In the genomic region with DNA sequence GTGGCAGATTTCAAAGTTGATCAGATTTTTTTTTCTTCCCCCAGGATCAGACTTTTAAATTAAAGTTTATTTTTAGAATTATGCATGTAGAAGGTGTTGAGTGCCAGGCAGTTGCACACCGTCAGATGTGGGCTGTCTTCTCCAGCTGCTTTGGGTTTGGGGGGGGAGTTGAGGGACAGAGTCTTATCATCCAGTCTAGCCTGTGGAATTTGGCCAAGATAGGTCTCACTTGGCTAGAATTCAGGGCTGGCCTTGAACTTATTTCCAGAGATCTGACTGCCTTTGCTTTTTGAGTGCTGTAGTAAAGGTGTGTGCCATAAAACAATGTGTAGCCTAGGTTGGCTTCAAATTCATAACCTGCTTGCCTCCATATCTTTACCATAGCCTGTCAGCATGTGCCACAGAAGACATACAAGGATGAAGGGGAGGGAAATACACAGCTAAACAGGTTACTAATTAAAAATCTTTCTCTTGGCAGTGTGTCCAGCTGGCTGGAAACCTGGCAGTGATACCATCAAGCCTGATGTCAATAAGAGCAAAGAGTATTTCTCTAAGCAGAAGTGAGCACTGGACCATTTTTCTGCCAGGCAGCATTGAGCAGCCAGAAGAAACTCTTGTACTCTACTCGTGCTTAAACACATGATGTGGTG, we compare ENCODE assay signal across 24 mouse cellular contexts. TPM values are rescaled to one million over a fixed set of nuclear protein-coding genes. Genes with fewer than 3 reads are reported as not detected.
DNase-seq lines count a peak whose midpoint lies in the region; ATAC-seq lines count a peak whose summit lies in the region.
"Had no signal": no experiment of that assay in that cellular context is flagged by ENCODE, and none has a peak within 500 bp of the region (broad histone marks: within the 10 kb centered on the region; RNA-seq: fewer than 3 reads in every experiment).

No protein-coding gene starts in this region.

- no peak for ATAC-seq in kidney, embryonic 16.5 days (ENCODE audit: low FRiP score, low TSS enrichment)
- ATAC-seq: forebrain, embryonic 14.5 days; intestine, embryonic 16.5 days; lung, postnatal 0 days; midbrain, embryonic 16.5 days had no signal

- no peak overlapping the region for H3K9ac ChIP-seq in kidney, embryonic 16.5 days (replicated peaks; ENCODE audit: low read length)
- H3K9ac ChIP-seq: hindbrain, embryonic 15.5 days; limb, embryonic 12.5 days; liver, embryonic 15.5 days; neural tube, embryonic 15.5 days had no signal

- no peaks in the 10 kb centered on the region for H3K4me1 ChIP-seq in kidney, embryonic 16.5 days (ENCODE audit: insufficient read depth, low read length)
- H3K4me1 ChIP-seq: hindbrain, embryonic 15.5 days; limb, embryonic 12.5 days; neural tube, embryonic 15.5 days had no signal

- 79% methylated on average over 2 of the region's 2 CpGs for WGBS in kidney, embryonic 16.5 days

- no peak overlapping the region for H3K27ac ChIP-seq in kidney, embryonic 16.5 days (ENCODE audit: low read length)
- H3K27ac ChIP-seq: hindbrain, embryonic 15.5 days; limb, embryonic 12.5 days; liver, embryonic 15.5 days; neural tube, embryonic 15.5 days had no signal

- H3K36me3 ChIP-seq in kidney, embryonic 16.5 days (ENCODE audit: insufficient read depth, low read length) = peaks cover 59% of the 10 kb centered on the region

- H3K4me3 ChIP-seq in kidney, embryonic 16.5 days (ENCODE audit: low read length) = no peak overlapping the region
- H3K4me3 ChIP-seq: erythroblast, embryonic 14.5 days; hindbrain, embryonic 15.5 days; limb, embryonic 12.5 days; liver, embryonic 15.5 days; neural tube, embryonic 15.5 days had no signal

- H3K4me2 ChIP-seq in kidney, embryonic 16.5 days (replicated peaks; ENCODE audit: low read depth, low read length) = no peak overlapping the region
- H3K4me2 ChIP-seq: hindbrain, embryonic 15.5 days; limb, embryonic 12.5 days; liver, embryonic 15.5 days; neural tube, embryonic 15.5 days had no signal

- no peaks in the 10 kb centered on the region for H3K9me3 ChIP-seq in kidney, embryonic 16.5 days (ENCODE audit: low read length)
- H3K9me3 ChIP-seq: hindbrain, embryonic 15.5 days; limb, embryonic 12.5 days; liver, embryonic 15.5 days; neural tube, embryonic 15.5 days had no signal

- H3K27me3 ChIP-seq in kidney, embryonic 16.5 days (ENCODE audit: insufficient read depth, low read length) = no peaks in the 10 kb centered on the region
- H3K27me3 ChIP-seq: hindbrain, embryonic 15.5 days; limb, embryonic 12.5 days; liver, embryonic 15.5 days; neural tube, embryonic 15.5 days had no signal

- DNase-seq in adrenal gland, adult (ENCODE audit: inconsistent age in 2 of 2, low spot score in 1 of 2) = peak; percentile 73 to 90
- DNase-seq in adrenal gland, postnatal 4 days (ENCODE audit: low spot score in 2 of 2) = no peak
- DNase-seq in kidney, adult 18-20 months = peak; percentile 67
- DNase-seq in adrenal gland, adult 2 months = peak; percentile 75
- DNase-seq in kidney, postnatal 10 days = peak; percentile 32
- DNase-seq in urinary bladder, postnatal 4 days (ENCODE audit: low spot score in 2 of 2) = no peak
- DNase-seq in right cerebral cortex, postnatal 25 days = no peak
- DNase-seq: cerebellum, adult 9-10 months; gastrocnemius, postnatal 25 days; heart, postnatal 36 days; layer of hippocampus, adult 9-11 months; right cerebral cortex, postnatal 14 days; thymus, adult 18-20 months; thymus, postnatal 4 days had no signal

RNA-seq across cellular contexts. Expression of a gene that starts 9.4 kb away (rescaled TPM):
- 10 to 100 TPM; 26.7 to 27.1 TPM for total RNA-seq in adrenal gland, postnatal 4 days (2021)
- polyA plus RNA-seq in kidney, embryonic 16.5 days (2015; fragmentation: Nextera tagmentation; extraction: Ambion mirVana) = 27.0 and 30.6 TPM in 2 replicates
- total RNA-seq in adrenal gland, adult 2 months (2021) = 10 to 100 TPM; 36.1 to 43.5 TPM
- polyA plus RNA-seq in adrenal gland, adult 2 months (2012; rRNA removed) = 12.2 and 16.5 TPM in 2 replicates

RNA-seq across cellular contexts. Expression of a gene that starts 9.5 kb away (rescaled TPM):
- 10 to 100 TPM; 22.3 to 22.6 TPM for total RNA-seq in adrenal gland, postnatal 4 days (2021)
- 28.8 and 40.2 TPM in 2 replicates for polyA plus RNA-seq in kidney, embryonic 16.5 days (2015; fragmentation: Nextera tagmentation; extraction: Ambion mirVana)
- total RNA-seq in adrenal gland, adult 2 months (2021) = 10 to 100 TPM; 19.0 to 20.3 TPM
- polyA plus RNA-seq in adrenal gland, adult 2 months (2012; rRNA removed) = 20.8 and 21.7 TPM in 2 replicates

RNA-seq across cellular contexts. Expression of a gene that starts 13.5 kb away (rescaled TPM):
- 100 to 1,000 TPM; 471 to 527 TPM for total RNA-seq in adrenal gland, postnatal 4 days (2021)
- polyA plus RNA-seq in kidney, embryonic 16.5 days (2015; fragmentation: Nextera tagmentation; extraction: Ambion mirVana) = 1,468 and 1,536 TPM in 2 replicates
- total RNA-seq in adrenal gland, adult 2 months (2021) = 100 to 1,000 TPM; 703 to 816 TPM
- 20.2 and 21.8 TPM in 2 replicates for polyA plus RNA-seq in adrenal gland, adult 2 months (2012; rRNA removed)

RNA-seq across cellular contexts. Expression of a gene that starts 21.9 kb away (rescaled TPM):
- total RNA-seq in adrenal gland, postnatal 4 days (2021) = 1 to 10 TPM; 7.0 to 7.4 TPM
- polyA plus RNA-seq in kidney, embryonic 16.5 days (2015; fragmentation: Nextera tagmentation; extraction: Ambion mirVana) = 8.2 and 9.2 TPM in 2 replicates
- 1 to 10 TPM; 3.4 to 5.4 TPM for total RNA-seq in adrenal gland, adult 2 months (2021)
- polyA plus RNA-seq in adrenal gland, adult 2 months (2012; rRNA removed) = 2.4 and 2.5 TPM in 2 replicates

RNA-seq across cellular contexts. Expression of a gene that starts 47.3 kb away (rescaled TPM):
- 100 to 1,000 TPM; 756 to 759 TPM for total RNA-seq in adrenal gland, postnatal 4 days (2021)
- 869 and 947 TPM in 2 replicates for polyA plus RNA-seq in kidney, embryonic 16.5 days (2015; fragmentation: Nextera tagmentation; extraction: Ambion mirVana)
- total RNA-seq in adrenal gland, adult 2 months (2021) = 1,000 to 10,000 TPM in 1 of 2 experiments, 100 to 1,000 TPM in 1; 867 to 1,182 TPM
- polyA plus RNA-seq in adrenal gland, adult 2 months (2012; rRNA removed) = 733 and 783 TPM in 2 replicates

Comparison
In these comparisons a context has a peak if more than half of its experiments do, and no peak if none do; other contexts are left out.
1. DNase-seq: peak in adrenal gland, adult (2 of 2), kidney, adult 18-20 months (single experiment), adrenal gland, adult 2 months (single experiment) and kidney, postnatal 10 days (single experiment); none in adrenal gland, postnatal 4 days (0 of 2), urinary bladder, postnatal 4 days (0 of 2) and right cerebral cortex, postnatal 25 days (single experiment).